Mouse (Mus musculus) lung, embryonic 15.5 days (tissue): Measurements from ENCODE around the gene Gm21983. TPM values are rescaled to one million over a fixed set of nuclear protein-coding genes. Genes with fewer than 3 reads are reported as not detected.

Experiments
- ATAC-seq: fragments of 200-750 bp; cut with Nextera tagmentation; 2 replicates; pipeline ENCODE4 v1.8.0; 2017; ENCODE audit warnings: moderate number of reproducible peaks, borderline replicate concordance; ENCODE audit not compliant: low FRiP score, low TSS enrichment; ENCODE audit errors: extremely low read depth
- H3K27ac ChIP-seq: fragments of 300-500 bp; sonication (generic); 2 replicates; pipeline ENCODE4 v1.5.1; 2015; ENCODE audit warnings: moderate library complexity, mild to moderate bottlenecking, inconsistent platforms
- H3K27me3 ChIP-seq: fragments of 300-500 bp; sonication (generic); 2 replicates; pipeline ENCODE4 v1.6.1; 2015; ENCODE audit warnings: inconsistent platforms
- H3K36me3 ChIP-seq: fragments of 300-500 bp; sonication (generic); 2 replicates; pipeline ENCODE4 v1.6.1; 2015; ENCODE audit warnings: inconsistent platforms
- H3K4me1 ChIP-seq: fragments of 300-500 bp; sonication (generic); 2 replicates; pipeline ENCODE4 v1.6.1; 2015; ENCODE audit warnings: inconsistent platforms
- H3K4me2 ChIP-seq: fragments of 300-500 bp; sonication (generic); 2 replicates; pipeline ENCODE4 v1.6.1; 2015; ENCODE audit warnings: inconsistent platforms, mild to moderate bottlenecking, moderate library complexity
- H3K4me3 ChIP-seq: fragments of 300-500 bp; sonication (generic); 2 replicates; pipeline ENCODE4 v1.5.1; 2015; ENCODE audit warnings: mild to moderate bottlenecking, inconsistent platforms
- H3K9ac ChIP-seq: fragments of 300-500 bp; sonication (generic); 2 replicates; pipeline ENCODE4 v1.6.1; 2015; ENCODE audit warnings: inconsistent platforms
- H3K9me3 ChIP-seq: fragments of 300-500 bp; sonication (generic); 2 replicates; pipeline ENCODE4 v1.6.1; 2016; ENCODE audit warnings: inconsistent platforms
- WGBS: fragments of 180-500 bp; shearing (Covaris S2); methylation state at CpG from one replicate; pipeline ENCODE4 v1.1.7; 2015; 5-methylcytosine and 5-hydroxymethylcytosine counted together
- microRNA counts: library from miRNA; unstranded; fragments of <30 nt; microRNA quantifications from one replicate; lab custom pipeline; 2016
- microRNA-seq: library from miRNA; unstranded; fragments of <30 nt; microRNA quantifications from one replicate; pipeline ENCODE4, GENCODE M21; 2016
- polyA plus RNA-seq: library from polyadenylated mRNA; unstranded; fragments of >200 nt; fragmentation: Nextera tagmentation; extraction: Ambion mirVana; gene quantifications from 2 replicates; pipeline ENCODE4 v1.2.1, GENCODE M21; 2015

Gene Gm21983
- polyA plus RNA-seq, 1 experiment from 2014 or later, result 3.5 TPM

DNA sequence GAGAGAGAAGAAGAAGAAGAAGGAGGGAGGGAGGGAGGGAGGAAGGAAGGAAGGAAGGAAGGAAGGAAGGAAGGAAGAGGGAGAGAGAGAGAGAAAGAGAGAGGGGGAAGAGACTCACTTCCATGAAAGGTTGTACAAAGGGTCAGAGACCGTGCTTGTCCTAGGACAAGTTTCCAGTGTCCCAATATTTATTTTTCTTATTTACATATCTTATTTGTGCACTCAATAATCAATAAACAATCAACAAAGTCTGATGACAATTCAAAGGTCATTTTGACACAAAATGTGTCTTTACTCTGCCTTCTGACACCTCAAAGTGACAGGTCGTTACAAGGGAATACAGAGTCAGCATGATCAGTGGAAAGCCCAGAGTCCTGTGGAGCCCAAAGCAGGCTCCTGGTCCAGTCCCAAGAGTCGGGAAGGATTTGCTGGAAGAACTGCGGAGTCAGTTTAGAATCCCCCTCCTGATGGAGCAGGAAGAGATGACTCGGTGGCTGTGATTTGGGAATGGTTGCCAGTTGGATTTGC, 56.5 kb downstream of the Gm21983 start:
- no peak overlapping the region for H3K27ac ChIP-seq
- no peaks in the 10 kb centered on the region for H3K9me3 ChIP-seq
- 65% methylated on average over 5 of the region's 5 CpGs for WGBS
- no peak overlapping the region for H3K9ac ChIP-seq
- no peaks in the 10 kb centered on the region for H3K36me3 ChIP-seq
- ATAC-seq, result no peak
- H3K4me1 ChIP-seq, result no peaks in the 10 kb centered on the region
- H3K27me3 ChIP-seq, result no peaks in the 10 kb centered on the region
- H3K4me2 ChIP-seq, result no peak overlapping the region
- no peak overlapping the region for H3K4me3 ChIP-seq

DNA sequence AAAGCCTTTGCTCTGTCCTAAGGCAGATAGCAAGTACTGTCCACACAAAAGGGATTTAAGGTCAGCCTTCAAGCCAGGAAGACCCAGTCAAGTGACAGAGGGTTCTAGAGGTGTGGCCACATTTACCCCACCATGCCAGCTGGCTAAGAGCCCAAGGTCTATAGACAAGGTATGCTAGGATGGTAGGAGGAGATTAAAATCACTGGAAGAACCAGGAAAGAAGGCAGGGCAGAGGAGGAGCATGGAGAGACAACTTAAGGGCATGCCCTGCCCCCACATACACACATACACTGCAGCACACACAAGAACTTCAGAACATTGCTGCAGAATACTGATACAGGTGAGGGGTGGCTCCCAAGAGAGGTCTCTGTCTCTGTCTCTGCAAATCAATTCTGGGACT, 61.2 kb downstream of the Gm21983 start, which contains the start of gene Cyp2f2:
Gene Cyp2f2 (plus strand): TSS at position 234 of the 400 bp plus-strand sequence.
- no peak for ATAC-seq
- Histone ChIP-seq H3K4me1 (peaks cover 8% of the 10 kb centered on the region; the same call in 1 of the 2 replicates), H3K36me3 (no peaks in the 10 kb centered on the region), H3K27ac (peak within 1 kb of the TSS; percentile 66), H3K4me2 (no peak within 1 kb of the TSS), H3K27me3 (no peaks in the 10 kb centered on the region), H3K9me3 (no peaks in the 10 kb centered on the region), H3K4me3 (no peak within 1 kb of the TSS), H3K9ac (no peak within 1 kb of the TSS)

MicroRNAs within 50 kb of the gene (microRNA counts, 519-probe panel; counts per million panel counts)
- microRNA mmu-miR-1191 (lab: Ali Mortazavi, UCI), result 19.7 counts per million

Small RNAs within 50 kb of the gene (microRNA-seq; reads per million reads assigned to microRNA genes)
- gene Mir1191 (4.3 reads per million, percentile 18 among the genes with 10 or more reads in this experiment), gene Mir3101 (not detected)

Other genes starting within 250 kb of the Gm21983 start
- not detected in 2 replicates for gene Cyp2a22, start 241.7 kb downstream of the Gm21983 start, polyA plus RNA-seq
- gene Cyp2a12, start 152.0 kb downstream of the Gm21983 start, polyA plus RNA-seq, result not detected in 2 replicates
- gene Cyp2f2, start 61.2 kb downstream of the Gm21983 start, polyA plus RNA-seq, result 42.3 and 50.3 TPM in 2 replicates
- gene Cyp2t4, start 27.4 kb downstream of the Gm21983 start, polyA plus RNA-seq, result 0.10 and 0.24 TPM in 2 replicates
- gene Egln2, start 14.3 kb downstream of the Gm21983 start, polyA plus RNA-seq, result 82.3 and 83.5 TPM in 2 replicates
- gene Rab4b, start 2.2 kb downstream of the Gm21983 start, polyA plus RNA-seq, result 71.4 and 71.6 TPM in 2 replicates
- gene Mia, start 71 bp upstream of the Gm21983 start, polyA plus RNA-seq, result 150 and 170 TPM in 2 replicates
- gene BC024978, start 14.7 kb upstream of the Gm21983 start, polyA plus RNA-seq, result 3.0 and 3.4 TPM in 2 replicates
- gene Snrpa, start 15.2 kb upstream of the Gm21983 start, polyA plus RNA-seq, result 257 TPM in 2 replicates
- 5.1 and 5.4 TPM in 2 replicates for gene Itpkc, start 47.6 kb upstream of the Gm21983 start, polyA plus RNA-seq
- 20.3 and 20.4 TPM in 2 replicates for gene Coq8b, start 51.9 kb upstream of the Gm21983 start, polyA plus RNA-seq
- 23.6 and 23.8 TPM in 2 replicates for gene Numbl, start 77.3 kb upstream of the Gm21983 start, polyA plus RNA-seq
- gene Ltbp4, start 156.6 kb upstream of the Gm21983 start, polyA plus RNA-seq, result 96.2 and 102 TPM in 2 replicates
- 48.3 and 51.4 TPM in 2 replicates for gene Shkbp1, start 174.9 kb upstream of the Gm21983 start, polyA plus RNA-seq
- 0.79 and 1.3 TPM in 2 replicates for gene Gm20479, start 176.3 kb upstream of the Gm21983 start, polyA plus RNA-seq